ENCODE assay signal across 8 mouse cellular contexts in genomic region chr11:85525501-85525885, GRCm38 (mm10).
DNase-seq lines count a peak whose midpoint lies in the region; ATAC-seq lines count a peak whose summit lies in the region.

No protein-coding gene starts in this region.

- H3K9ac ChIP-seq in heart, embryonic 11.5 days (ENCODE audit: low read depth, low read length) = 0 out of 2 replicates have a peak overlapping the region, but pooled peaks have one; percentile 6
- H3K9ac ChIP-seq in heart, embryonic 13.5 days = peak overlapping the region; percentile 61; the same call in 1 of the 2 replicates
- H3K9ac ChIP-seq in limb, embryonic 13.5 days = no peak overlapping the region

- peak overlapping the region; percentile 60 for H3K4me2 ChIP-seq in heart, embryonic 11.5 days
- H3K4me2 ChIP-seq in heart, embryonic 13.5 days = peak overlapping the region; percentile 63
- H3K4me2 ChIP-seq in limb, embryonic 13.5 days (replicated peaks) = peak overlapping the region; percentile 62

- H3K36me3 ChIP-seq in heart, embryonic 11.5 days (ENCODE audit: control insufficient read depth, insufficient read depth, low read length) = no peaks in the 10 kb centered on the region
- H3K36me3 ChIP-seq in heart, embryonic 13.5 days = no peaks in the 10 kb centered on the region
- no peaks in the 10 kb centered on the region for H3K36me3 ChIP-seq in limb, embryonic 13.5 days

- no peak overlapping the region for H3K4me3 ChIP-seq in heart, embryonic 11.5 days (ENCODE audit: low read depth, low read length)
- H3K4me3 ChIP-seq in brown adipose tissue, adult 24 weeks (ENCODE audit: insufficient read depth, low read depth, low read length) = peak overlapping the region; percentile 47
- H3K4me3 ChIP-seq in heart, embryonic 13.5 days = peak overlapping the region; percentile 36
- 0 out of 2 replicates have a peak overlapping the region, but pooled peaks have one; percentile 4 for H3K4me3 ChIP-seq in limb, embryonic 13.5 days

- intact Hi-C loops in left cerebral cortex, postnatal 10 days (cut with DNase I) = no loop called here

- WGBS in heart, embryonic 11.5 days (ENCODE audit: insufficient replicate concordance) = 39% methylated on average over 10 of the region's 10 CpGs
- WGBS in heart, embryonic 13.5 days = 32% methylated on average over 10 of the region's 10 CpGs
- 19% methylated on average over 10 of the region's 10 CpGs for WGBS in limb, embryonic 13.5 days

- peaks cover 19% of the 10 kb centered on the region for H3K4me1 ChIP-seq in heart, embryonic 11.5 days (ENCODE audit: control insufficient read depth, insufficient read depth, low read length)
- peaks cover 13% of the 10 kb centered on the region for H3K4me1 ChIP-seq in brown adipose tissue, adult 24 weeks (ENCODE audit: control insufficient read depth, insufficient read depth, insufficient read length, low read length)
- peaks cover 42% of the 10 kb centered on the region for H3K4me1 ChIP-seq in heart, embryonic 13.5 days
- H3K4me1 ChIP-seq in limb, embryonic 13.5 days = peaks cover 44% of the 10 kb centered on the region

- ATAC-seq in heart, embryonic 11.5 days (replicated peaks; ENCODE audit: insufficient number of reproducible peaks, low FRiP score, low TSS enrichment) = no peak
- no peak for ATAC-seq in heart, embryonic 13.5 days (ENCODE audit: extremely low read depth, insufficient number of reproducible peaks, low FRiP score, low TSS enrichment)
- ATAC-seq in limb, embryonic 13.5 days (ENCODE audit: low FRiP score, low read depth) = 0 out of 2 replicates have a peak, but pooled peaks have one; percentile 29

- peak overlapping the region; percentile 17; the same call in 1 of the 2 replicates for H3K27ac ChIP-seq in heart, embryonic 11.5 days (ENCODE audit: low read depth, low read length)
- peak overlapping the region; percentile 85 for H3K27ac ChIP-seq in brown adipose tissue, adult 24 weeks (replicated peaks; ENCODE audit: low read depth, low read length)
- peak overlapping the region; percentile 63 for H3K27ac ChIP-seq in heart, embryonic 13.5 days (replicated peaks)
- H3K27ac ChIP-seq in limb, embryonic 13.5 days = peak overlapping the region; percentile 59; the same call in 1 of the 2 replicates

- no peak for DNase-seq in heart, adult 8-10 months (ENCODE audit: low spot score)
- no peak for DNase-seq in testis, postnatal 14 days (ENCODE audit: low spot score)
- DNase-seq in left cerebral cortex, postnatal 10 days (ENCODE audit: extremely low spot score in 1 of 2, low spot score in 2 of 2) = no peak
- DNase-seq in adrenal gland, postnatal 25 days = no peak

- H3K27me3 ChIP-seq in heart, embryonic 11.5 days (ENCODE audit: control insufficient read depth, insufficient read depth, low read length) = 0 out of 2 replicates have a peak, but pooled peaks cover 9% of the 10 kb centered on the region
- H3K27me3 ChIP-seq in heart, embryonic 13.5 days (replicated peaks) = peaks cover 25% of the 10 kb centered on the region
- peaks cover 26% of the 10 kb centered on the region; the same call in 1 of the 2 replicates for H3K27me3 ChIP-seq in limb, embryonic 13.5 days

- no peaks in the 10 kb centered on the region for H3K9me3 ChIP-seq in heart, embryonic 11.5 days (replicated peaks; ENCODE audit: control insufficient read depth, low read length)
- H3K9me3 ChIP-seq in heart, embryonic 13.5 days = no peaks in the 10 kb centered on the region
- H3K9me3 ChIP-seq in limb, embryonic 13.5 days = no peaks in the 10 kb centered on the region

Comparison
In these comparisons a context has a peak if more than half of its experiments do, and no peak if none do; other contexts are left out.
1. H3K27ac ChIP-seq: peak in every context shown above with its lines; median percentile 85 in brown adipose tissue, adult 24 weeks; 63 in heart, embryonic 13.5 days; 59 in limb, embryonic 13.5 days; 17 in heart, embryonic 11.5 days.